Mouse (Mus musculus) embryonic facial prominence, embryonic 14.5 days (tissue): ENCODE data around the gene Ppp1r26. TPM values are rescaled to one million over a fixed set of nuclear protein-coding genes. Genes with fewer than 3 reads are reported as not detected.
A peak's percentile ranks its signal among the peaks of the same experiment; 100 is the strongest.

Source experiments
- ATAC-seq: fragments of 200-750 bp; cut with Nextera tagmentation; 2 replicates; pipeline ENCODE4 v1.8.0; 2017; ENCODE audit warnings: low read depth, moderate number of reproducible peaks, moderate TSS enrichment
- DNase-seq: peaks from one replicate; pipeline ENCODE4 v3.0.0-alpha.2; 2015; ENCODE audit warnings: low spot score
- H3K27ac ChIP-seq: fragments of 300-500 bp; sonication (generic); replicated peaks from 2 replicates; pipeline ENCODE4 v1.5.1; 2014; ENCODE audit warnings: low read depth, mild to moderate bottlenecking, low read length, moderate library complexity
- H3K27me3 ChIP-seq: fragments of 300-500 bp; sonication (generic); replicated peaks from 2 replicates; pipeline ENCODE4 v1.6.1; 2014; ENCODE audit warnings: low read length; ENCODE audit not compliant: control insufficient read depth, insufficient read depth
- H3K36me3 ChIP-seq: fragments of 300-500 bp; sonication (generic); 2 replicates; pipeline ENCODE4 v1.6.1; 2014; ENCODE audit warnings: low read length, mixed read lengths; ENCODE audit not compliant: control insufficient read depth, insufficient read depth
- H3K4me1 ChIP-seq: fragments of 300-500 bp; sonication (generic); 2 replicates; pipeline ENCODE4 v1.6.1; 2014; ENCODE audit warnings: antibody characterized with exemption, low read length; ENCODE audit not compliant: control insufficient read depth, insufficient read depth
- H3K4me2 ChIP-seq: fragments of 300-500 bp; sonication (generic); 2 replicates; pipeline ENCODE4 v1.6.1; 2014; ENCODE audit warnings: low read depth, mild to moderate bottlenecking, low read length, moderate library complexity, mixed read lengths
- H3K4me3 ChIP-seq: fragments of 300-500 bp; sonication (generic); 2 replicates; pipeline ENCODE4 v1.5.1; 2014; ENCODE audit warnings: low read depth, mild to moderate bottlenecking, low read length
- H3K9ac ChIP-seq: fragments of 300-500 bp; sonication (generic); 2 replicates; pipeline ENCODE4 v1.6.1; 2014; ENCODE audit warnings: low read depth, mild to moderate bottlenecking, low read length, moderate library complexity, mixed read lengths
- H3K9me3 ChIP-seq: fragments of 300-500 bp; sonication (generic); 2 replicates; pipeline ENCODE4 v1.6.1; 2016; ENCODE audit warnings: low read length; ENCODE audit not compliant: control insufficient read depth
- WGBS: fragments of 180-500 bp; shearing (Covaris S2); extraction: QIAGEN DNeasy Blood & Tissue Kit; methylation state at CpG from one replicate; pipeline ENCODE4 v1.1.7; 2014; 5-methylcytosine and 5-hydroxymethylcytosine counted together
- polyA plus RNA-seq: library from polyadenylated mRNA; unstranded; fragments of >200 nt; fragmentation: Nextera tagmentation; extraction: Ambion mirVana; gene quantifications from 2 replicates; pipeline ENCODE4 v1.2.1, GENCODE M21; 2014

Ppp1r26 gene
- polyA plus RNA-seq, 1 experiment from 2014 or later, result 3.8 TPM

GRCm38 (mm10) chr2:28496671-28497070 lies 50.1 kb downstream of the Ppp1r26 start, which contains the start of gene Gbgt1:
Gene Gbgt1 (plus strand): TSS chr2:28496891.
- Histone ChIP-seq H3K9me3 (no peaks in the 10 kb centered on the region), H3K27ac (peak within 1 kb of the TSS; percentile 61), H3K9ac (no peak within 1 kb of the TSS), H3K4me3 (no peak within 1 kb of the TSS), H3K4me1 (no peaks in the 10 kb centered on the region), H3K36me3 (no peaks in the 10 kb centered on the region), H3K4me2 (no peak within 1 kb of the TSS), H3K27me3 (no peaks in the 10 kb centered on the region)
- ATAC-seq, result no peak
- no peak for DNase-seq
- 47% methylated on average over 5 of the region's 5 CpGs for WGBS

GRCm38 (mm10) chr2:28497561-28497960 lies 51.0 kb downstream of the Ppp1r26 start:
- no peaks in the 10 kb centered on the region for H3K9me3 ChIP-seq
- 78% methylated on average over 5 of the region's 5 CpGs for WGBS
- H3K27me3 ChIP-seq, result no peaks in the 10 kb centered on the region
- ATAC-seq (no peak), DNase-seq (no peak)
- H3K9ac ChIP-seq, result no peak overlapping the region
- H3K27ac ChIP-seq, result no peak overlapping the region
- no peak overlapping the region for H3K4me2 ChIP-seq
- no peaks in the 10 kb centered on the region for H3K36me3 ChIP-seq
- no peak overlapping the region for H3K4me3 ChIP-seq
- no peaks in the 10 kb centered on the region for H3K4me1 ChIP-seq

GRCm38 (mm10) chr2:28498431-28498830 lies 51.8 kb downstream of the Ppp1r26 start:
- no peaks in the 10 kb centered on the region for H3K9me3 ChIP-seq
- no peak for ATAC-seq
- no peak overlapping the region for H3K9ac ChIP-seq
- WGBS, result 84% methylated on average over 4 of the region's 4 CpGs
- no peaks in the 10 kb centered on the region for H3K36me3 ChIP-seq
- no peaks in the 10 kb centered on the region for H3K4me1 ChIP-seq
- H3K4me3 ChIP-seq, result no peak overlapping the region
- DNase-seq, result no peak
- H3K27me3 ChIP-seq, result no peaks in the 10 kb centered on the region
- H3K27ac ChIP-seq, result no peak overlapping the region
- no peak overlapping the region for H3K4me2 ChIP-seq

GRCm38 (mm10) chr2:28502987-28503386 lies 56.4 kb downstream of the Ppp1r26 start:
- H3K9me3 ChIP-seq, result no peaks in the 10 kb centered on the region
- WGBS, result 80% methylated on average over 10 of the region's 10 CpGs
- no peaks in the 10 kb centered on the region for H3K36me3 ChIP-seq
- no peaks in the 10 kb centered on the region for H3K27me3 ChIP-seq
- H3K4me3 ChIP-seq, result no peak overlapping the region
- no peak overlapping the region for H3K9ac ChIP-seq
- no peak for DNase-seq
- H3K27ac ChIP-seq, result no peak overlapping the region
- no peak overlapping the region for H3K4me2 ChIP-seq
- H3K4me1 ChIP-seq, result no peaks in the 10 kb centered on the region
- ATAC-seq, result no peak

DNA sequence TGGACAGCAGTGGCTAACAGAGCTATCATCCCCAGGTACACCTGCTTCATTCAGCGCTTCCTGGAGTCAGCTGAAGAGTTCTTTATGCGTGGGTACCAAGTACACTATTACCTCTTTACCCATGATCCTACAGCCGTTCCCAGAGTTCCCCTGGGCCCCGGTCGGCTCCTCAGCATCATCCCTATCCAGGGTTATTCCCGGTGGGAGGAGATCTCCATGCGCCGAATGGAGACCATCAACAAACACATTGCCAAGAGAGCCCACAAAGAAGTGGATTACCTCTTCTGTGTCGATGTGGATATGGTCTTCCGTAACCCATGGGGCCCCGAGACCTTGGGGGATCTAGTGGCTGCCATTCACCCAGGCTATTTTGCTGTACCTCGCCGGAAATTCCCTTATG lies 58.1 kb downstream of the Ppp1r26 start:
- Histone ChIP-seq H3K36me3 (no peaks in the 10 kb centered on the region), H3K4me2 (no peak overlapping the region), H3K9ac (no peak overlapping the region), H3K4me3 (no peak overlapping the region), H3K9me3 (no peaks in the 10 kb centered on the region), H3K4me1 (no peaks in the 10 kb centered on the region), H3K27ac (no peak overlapping the region), H3K27me3 (no peaks in the 10 kb centered on the region)
- DNase-seq (no peak), ATAC-seq (no peak)
- WGBS, result 89% methylated on average over 13 of the region's 13 CpGs

Other genes starting within 250 kb of the Ppp1r26 start
- gene 1700007K13Rik, start 19.5 kb downstream of the Ppp1r26 start, polyA plus RNA-seq, result 1.7 and 5.9 TPM in 2 replicates
- gene Mrps2, start 21.3 kb downstream of the Ppp1r26 start, polyA plus RNA-seq, result 50.5 and 55.5 TPM in 2 replicates
- 1.3 and 1.7 TPM in 2 replicates for gene Gbgt1, start 50.1 kb downstream of the Ppp1r26 start, polyA plus RNA-seq
- 2.7 TPM in 1 of 2 replicates, not detected in the other for gene Gm10134, start 59.3 kb downstream of the Ppp1r26 start, polyA plus RNA-seq
- gene Ralgds, start 66.3 kb downstream of the Ppp1r26 start, polyA plus RNA-seq, result 59.3 and 67.5 TPM in 2 replicates
- gene Cel, start 116.6 kb downstream of the Ppp1r26 start, polyA plus RNA-seq, result not detected in 2 replicates
- gene Gtf3c5, start 137.0 kb downstream of the Ppp1r26 start, polyA plus RNA-seq, result 23.7 and 27.9 TPM in 2 replicates
- 0.13 and 0.55 TPM in 2 replicates for gene Gfi1b, start 175.2 kb downstream of the Ppp1r26 start, polyA plus RNA-seq
- gene Tsc1, start 194.4 kb downstream of the Ppp1r26 start, polyA plus RNA-seq, result 15.3 and 16.0 TPM in 2 replicates